Mouse (Mus musculus): ENCODE data around the gene Mtor. TPM values are rescaled to one million over a fixed set of nuclear protein-coding genes. Genes with fewer than 3 reads are reported as not detected.

The Mtor gene
- polyA plus RNA-seq, 1 experiment from 2014 or later = 28.2 TPM

DNA sequence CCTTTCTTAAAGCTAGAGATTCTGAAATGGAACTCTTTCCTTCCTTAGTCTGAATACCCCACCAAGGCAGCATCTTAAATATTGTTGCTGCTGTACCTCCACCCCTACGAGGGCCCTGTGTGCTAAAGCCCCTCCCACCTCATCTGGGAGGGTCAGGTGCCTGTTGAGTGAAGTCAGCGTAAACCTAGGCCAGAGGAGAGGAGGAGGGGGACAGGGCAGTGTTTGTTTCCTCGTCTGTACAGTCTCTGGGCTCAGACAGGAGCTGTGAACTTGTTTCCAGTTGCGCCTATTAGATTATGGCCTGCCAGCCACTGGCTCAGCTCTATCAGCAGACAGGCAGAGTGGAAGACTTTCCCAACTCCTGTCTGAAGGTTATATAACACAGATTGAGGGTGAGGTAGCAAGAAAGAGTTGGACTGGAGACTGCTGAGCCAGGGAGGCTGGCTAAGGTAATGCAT lies 52.0 kb downstream of the Mtor start, which contains the start of gene Angptl7:
Angptl7 (minus strand) TSS at position 51 of the 458 bp plus-strand sequence.
- Histone ChIP-seq H3K27ac (no peak within 1 kb of the TSS), H3K4me2 (replicated peaks) (no peak within 1 kb of the TSS), H3K36me3 (peaks cover 64% of the 10 kb centered on the region), H3K9me3 (no peaks in the 10 kb centered on the region), H3K9ac (no peak within 1 kb of the TSS), H3K4me3 (no peak within 1 kb of the TSS), H3K27me3 (replicated peaks) (no peaks in the 10 kb centered on the region), H3K4me1 (peaks cover 12% of the 10 kb centered on the region)
- no peak for ATAC-seq (ENCODE audit: low FRiP score, low read depth)
- 61% methylated on average over 4 of the region's 4 CpGs for WGBS

DNA sequence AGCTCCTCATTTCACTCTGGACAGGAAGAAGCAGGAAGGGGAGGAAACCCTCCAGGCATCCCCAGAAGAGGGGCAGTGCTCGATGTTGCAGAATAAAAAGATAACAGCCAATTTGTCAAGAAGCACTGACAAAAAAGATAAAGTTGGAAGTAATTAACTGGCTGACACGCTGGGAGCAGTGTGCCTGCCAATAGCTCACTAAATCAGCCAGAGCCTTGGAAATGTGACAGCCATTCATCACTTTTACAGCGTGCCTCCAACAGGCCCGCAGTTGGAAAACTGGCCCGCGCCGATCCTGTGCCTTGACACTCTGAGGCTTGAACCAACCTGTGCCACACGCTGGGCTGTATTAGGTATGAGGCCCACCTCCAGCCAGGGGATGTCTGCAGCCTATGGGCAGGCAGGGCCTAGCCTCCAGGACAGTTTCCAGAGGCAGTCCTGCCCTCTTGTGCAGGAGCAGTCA lies 56.1 kb downstream of the Mtor start:
- no peak overlapping the region for H3K4me3 ChIP-seq
- ATAC-seq (ENCODE audit: low FRiP score, low read depth) = peak; percentile 83
- 16% methylated on average over 8 of the region's 8 CpGs for WGBS
- peaks cover 17% of the 10 kb centered on the region for H3K4me1 ChIP-seq
- peaks cover 49% of the 10 kb centered on the region for H3K36me3 ChIP-seq
- H3K9ac ChIP-seq = no peak overlapping the region
- H3K27me3 ChIP-seq (replicated peaks) = no peaks in the 10 kb centered on the region
- H3K9me3 ChIP-seq = no peaks in the 10 kb centered on the region
- H3K27ac ChIP-seq = no peak overlapping the region
- no peak overlapping the region for H3K4me2 ChIP-seq (replicated peaks)

DNA sequence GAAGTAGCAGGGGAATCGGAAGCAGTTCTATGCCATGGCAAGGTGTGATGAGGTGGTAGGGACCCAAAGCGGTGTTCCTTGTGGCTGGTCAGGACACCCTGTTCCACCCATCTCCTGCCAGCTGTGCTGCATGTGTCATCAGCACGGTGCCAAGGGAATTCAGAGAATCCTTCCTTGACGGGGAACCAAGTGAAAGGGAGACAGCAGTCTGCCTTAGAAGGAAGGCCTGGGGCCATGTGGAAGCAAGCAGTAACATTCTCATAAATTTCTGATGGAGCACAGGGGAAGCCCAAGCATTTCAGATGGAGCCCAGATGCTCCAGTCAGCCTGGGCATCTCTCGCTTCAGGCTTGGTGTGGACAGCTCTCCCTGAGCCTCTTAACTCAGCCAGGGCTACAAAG lies 59.2 kb downstream of the Mtor start:
- Histone ChIP-seq H3K36me3 (peaks cover 46% of the 10 kb centered on the region), H3K4me1 (peaks cover 17% of the 10 kb centered on the region), H3K27me3 (replicated peaks) (no peaks in the 10 kb centered on the region), H3K9me3 (no peaks in the 10 kb centered on the region), H3K4me2 (replicated peaks) (no peak overlapping the region), H3K4me3 (no peak overlapping the region), H3K27ac (no peak overlapping the region), H3K9ac (no peak overlapping the region)
- 72% methylated on average over 5 of the region's 5 CpGs for WGBS
- ATAC-seq (ENCODE audit: low FRiP score, low read depth) = no peak

DNA sequence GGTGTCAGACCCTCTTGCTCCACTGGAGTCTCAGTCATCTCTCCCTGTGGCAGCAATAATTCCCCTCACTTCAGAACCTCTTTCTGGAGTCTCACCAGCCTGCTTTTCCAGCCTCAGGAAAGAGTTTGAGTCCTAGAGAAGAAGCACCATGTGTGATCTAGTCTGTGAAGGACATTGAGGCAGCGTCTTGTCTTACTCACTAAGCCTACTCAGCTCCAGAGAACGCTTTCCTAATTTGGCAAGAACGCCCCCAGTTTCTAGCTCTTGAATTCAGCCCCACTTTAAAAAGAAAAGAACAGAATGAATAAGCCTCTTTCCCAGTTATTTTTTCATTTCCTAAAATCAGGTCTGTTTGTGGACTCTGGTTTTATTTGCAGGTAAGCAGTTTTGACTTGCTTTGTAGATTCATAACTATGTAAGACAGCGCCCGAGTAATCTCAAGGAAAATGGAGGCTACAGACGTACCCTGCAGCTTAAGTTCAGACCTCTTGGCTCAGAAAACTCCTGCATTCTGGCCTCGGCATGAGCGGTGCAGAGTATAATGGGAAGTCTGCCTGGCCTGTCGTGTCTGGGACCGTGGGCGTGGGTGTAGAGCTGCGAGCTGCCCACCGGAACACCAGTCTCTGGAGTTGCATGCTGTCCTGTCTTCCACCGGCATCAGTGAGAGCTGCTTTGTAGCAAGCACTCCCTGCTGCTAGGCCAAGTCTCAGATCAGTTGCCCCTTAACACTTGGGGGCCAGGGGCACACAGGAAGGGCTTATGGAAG lies 59.9 kb downstream of the Mtor start:
- peaks cover 43% of the 10 kb centered on the region for H3K36me3 ChIP-seq

DNA sequence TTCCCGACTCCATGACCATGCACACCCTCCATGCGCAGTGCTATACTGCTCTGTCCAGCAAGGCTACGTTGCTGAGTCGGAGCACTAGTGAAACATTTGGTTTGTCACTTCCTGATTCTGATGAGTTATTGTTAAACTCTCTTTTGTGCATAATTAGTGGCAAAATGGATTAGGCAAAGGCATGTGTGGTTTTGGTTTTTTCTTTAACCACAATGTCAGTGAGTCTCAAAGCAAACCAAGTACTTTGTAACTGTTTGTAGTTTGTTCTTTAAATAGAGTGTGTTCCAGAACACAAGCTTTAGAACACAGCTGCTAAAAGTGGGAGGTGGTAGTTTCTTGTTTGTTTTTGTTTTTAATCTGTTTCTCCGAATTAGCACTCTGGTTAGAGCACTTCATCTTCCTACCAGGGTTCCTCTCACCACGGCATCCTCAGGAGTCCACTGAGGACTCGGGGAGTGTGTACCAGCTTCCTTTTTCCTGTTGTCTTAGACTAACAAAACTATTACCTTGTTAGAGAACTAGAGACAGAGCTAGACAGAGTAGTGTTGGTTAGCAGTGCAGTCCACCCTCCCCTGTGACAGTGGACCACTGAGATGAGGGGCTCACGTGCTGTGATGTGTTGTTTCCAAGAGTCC lies 61.2 kb downstream of the Mtor start:
- no peak overlapping the region for H3K9ac ChIP-seq
- no peaks in the 10 kb centered on the region for H3K9me3 ChIP-seq
- peaks cover 12% of the 10 kb centered on the region for H3K4me1 ChIP-seq
- H3K4me2 ChIP-seq (replicated peaks) = no peak overlapping the region
- 95% methylated on average over 8 of the region's 8 CpGs for WGBS
- H3K4me3 ChIP-seq = no peak overlapping the region
- peaks cover 42% of the 10 kb centered on the region for H3K36me3 ChIP-seq
- no peak for ATAC-seq (ENCODE audit: low FRiP score, low read depth)
- no peaks in the 10 kb centered on the region for H3K27me3 ChIP-seq (replicated peaks)
- H3K27ac ChIP-seq = no peak overlapping the region

More for the DNA sequence above, 59.9 kb downstream of the Mtor start:
- no peaks in the 10 kb centered on the region for H3K9me3 ChIP-seq
- H3K27me3 ChIP-seq (replicated peaks) = no peaks in the 10 kb centered on the region
- ATAC-seq (ENCODE audit: low FRiP score, low read depth) = no peak
- H3K4me2 ChIP-seq (replicated peaks) = no peak overlapping the region
- H3K27ac ChIP-seq = no peak overlapping the region
- no peak overlapping the region for H3K4me3 ChIP-seq
- H3K9ac ChIP-seq = no peak overlapping the region
- peaks cover 21% of the 10 kb centered on the region for H3K4me1 ChIP-seq
- WGBS = 97% methylated on average over 14 of the region's 14 CpGs

DNA sequence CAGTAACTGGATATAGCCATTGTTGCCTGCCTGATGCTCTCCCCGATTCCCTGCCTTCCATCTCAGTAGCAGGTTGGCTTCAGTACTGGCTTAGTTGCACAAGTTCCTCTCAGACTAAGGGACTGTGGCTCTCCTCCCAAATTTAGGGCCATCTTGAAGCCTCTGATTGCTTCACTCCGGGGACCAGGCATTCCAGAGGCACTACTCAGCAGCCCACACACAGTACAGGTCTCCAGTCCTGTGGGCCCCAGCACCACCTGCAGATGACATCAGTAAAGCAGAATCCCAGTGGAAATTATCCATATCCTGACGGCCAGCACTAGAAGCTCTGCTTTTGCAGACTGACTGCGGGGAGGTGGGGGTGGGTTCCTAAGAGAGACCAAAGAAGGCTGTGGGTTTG lies 62.3 kb downstream of the Mtor start:
- no peak overlapping the region for H3K4me2 ChIP-seq (replicated peaks)
- no peak overlapping the region for H3K27ac ChIP-seq
- H3K27me3 ChIP-seq (replicated peaks) = no peaks in the 10 kb centered on the region
- 80% methylated on average over 4 of the region's 4 CpGs for WGBS
- no peak overlapping the region for H3K4me3 ChIP-seq
- H3K36me3 ChIP-seq = peaks cover 53% of the 10 kb centered on the region
- no peak for ATAC-seq (ENCODE audit: low FRiP score, low read depth)
- no peak overlapping the region for H3K9ac ChIP-seq
- H3K4me1 ChIP-seq = 0 out of 2 replicates have a peak, but pooled peaks cover 9% of the 10 kb centered on the region
- no peaks in the 10 kb centered on the region for H3K9me3 ChIP-seq

DNA sequence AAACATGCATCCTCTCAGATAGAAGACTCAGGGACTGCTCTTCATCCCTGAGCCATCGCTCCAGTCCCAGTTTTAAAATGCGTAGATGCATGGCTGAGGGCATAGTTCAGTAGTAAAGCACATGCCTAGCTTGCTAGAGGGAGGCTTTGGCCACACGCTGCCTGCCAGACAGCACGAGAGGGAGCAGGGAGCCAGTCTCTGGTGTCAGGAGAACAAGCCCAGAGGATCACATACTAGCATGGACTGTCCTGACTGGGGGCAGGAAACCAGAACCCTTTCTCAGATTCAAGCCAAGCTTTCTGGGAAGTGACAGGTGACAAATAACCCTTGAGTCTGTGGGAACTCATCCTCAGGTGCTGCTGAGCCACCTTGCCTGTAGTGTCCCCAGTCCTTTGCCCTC lies 62.9 kb downstream of the Mtor start:
- no peak overlapping the region for H3K4me3 ChIP-seq
- no peak overlapping the region for H3K9ac ChIP-seq
- 0 out of 2 replicates have a peak, but pooled peaks cover 9% of the 10 kb centered on the region for H3K4me1 ChIP-seq
- no peaks in the 10 kb centered on the region for H3K9me3 ChIP-seq
- WGBS = 96% methylated on average over 4 of the region's 4 CpGs
- no peak overlapping the region for H3K4me2 ChIP-seq (replicated peaks)
- H3K27ac ChIP-seq = no peak overlapping the region
- H3K27me3 ChIP-seq (replicated peaks) = no peaks in the 10 kb centered on the region
- ATAC-seq (ENCODE audit: low FRiP score, low read depth) = no peak
- peaks cover 52% of the 10 kb centered on the region for H3K36me3 ChIP-seq

DNA sequence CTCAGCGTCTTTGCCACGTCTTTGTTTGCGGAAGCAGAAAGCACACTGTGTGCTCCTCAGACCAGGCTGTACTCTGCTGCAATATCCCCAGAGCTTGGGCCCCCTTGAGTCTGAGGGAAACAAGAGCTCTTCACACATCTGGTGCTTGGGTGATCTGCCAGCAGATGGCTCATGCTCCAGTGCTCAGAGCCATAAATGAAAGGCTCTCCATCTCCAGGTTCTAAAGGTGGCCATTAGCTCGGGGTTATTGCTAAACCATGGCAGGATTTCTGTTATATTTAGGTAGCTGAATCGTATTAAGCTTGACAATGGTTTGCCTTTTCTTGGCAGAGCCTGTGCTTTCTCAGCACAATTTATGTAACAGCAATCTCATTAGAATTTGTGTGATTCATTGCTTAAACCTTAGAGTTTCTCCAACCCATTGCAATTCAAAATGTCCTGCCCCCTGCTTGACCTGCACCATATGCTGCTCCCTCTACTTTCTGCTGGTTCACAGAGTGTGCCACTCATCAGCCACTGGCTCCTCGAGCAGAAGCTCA lies 64.7 kb downstream of the Mtor start:
- peak overlapping the region; percentile 6; the same call in 1 of the 2 replicates for H3K27ac ChIP-seq
- no peak overlapping the region for H3K9ac ChIP-seq
- 0 out of 2 replicates have a peak, but pooled peaks cover 4% of the 10 kb centered on the region for H3K4me1 ChIP-seq
- no peaks in the 10 kb centered on the region for H3K9me3 ChIP-seq
- peaks cover 68% of the 10 kb centered on the region for H3K36me3 ChIP-seq
- ATAC-seq (ENCODE audit: low FRiP score, low read depth) = no peak; the same call in 1 of the 2 replicates
- no peaks in the 10 kb centered on the region for H3K27me3 ChIP-seq (replicated peaks)
- no peak overlapping the region for H3K4me3 ChIP-seq
- no peak overlapping the region for H3K4me2 ChIP-seq (replicated peaks)
- WGBS = 65% methylated on average over 6 of the region's 6 CpGs

DNA sequence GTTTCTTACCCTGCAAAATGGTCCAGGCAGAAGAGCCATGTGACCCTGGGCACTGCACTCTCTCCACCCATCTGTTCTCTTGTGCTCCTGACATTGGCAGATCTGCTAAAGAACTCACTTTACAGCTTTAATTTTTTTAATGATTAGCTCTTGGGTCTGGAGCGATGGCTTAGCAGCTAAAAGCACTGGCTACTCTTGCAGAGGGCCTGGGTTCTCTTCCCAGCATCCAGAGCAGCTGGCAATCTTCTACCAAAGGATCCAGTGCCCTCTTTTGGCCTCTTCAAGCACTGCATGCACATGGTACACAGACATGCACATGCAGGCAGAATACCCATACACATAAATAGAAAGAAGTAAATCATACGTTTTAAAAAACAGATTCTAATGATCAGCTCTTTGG lies 66.9 kb downstream of the Mtor start:
- Histone ChIP-seq H3K4me2 (replicated peaks) (no peak overlapping the region), H3K9me3 (no peaks in the 10 kb centered on the region), H3K27ac (no peak overlapping the region), H3K36me3 (peaks cover 75% of the 10 kb centered on the region), H3K27me3 (replicated peaks) (no peaks in the 10 kb centered on the region), H3K4me1 (0 out of 2 replicates have a peak, but pooled peaks cover 4% of the 10 kb centered on the region), H3K4me3 (no peak overlapping the region), H3K9ac (no peak overlapping the region)
- no peak for ATAC-seq (ENCODE audit: low FRiP score, low read depth)
- 89% methylated on average over 2 of the region's 2 CpGs for WGBS

DNA sequence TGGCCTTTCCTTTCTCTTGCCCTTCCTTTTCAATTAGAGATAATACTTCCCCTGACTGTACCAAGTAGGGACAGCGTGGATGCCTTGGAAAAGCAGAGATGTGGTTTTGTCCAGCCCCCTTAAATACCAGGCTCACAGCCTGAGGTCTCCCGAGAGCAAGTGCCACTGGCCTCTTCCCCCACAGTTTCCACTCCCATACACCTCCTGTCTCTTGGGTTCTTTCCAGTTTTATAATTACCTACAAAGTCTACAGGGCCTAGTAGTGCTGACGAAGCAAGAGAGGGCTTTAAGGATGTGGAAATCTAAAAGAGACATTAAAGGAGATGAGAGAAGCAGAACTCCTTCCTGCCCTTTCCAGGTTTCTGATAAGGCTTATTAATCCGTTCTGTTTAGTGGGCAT lies 69.4 kb downstream of the Mtor start:
- peaks cover 76% of the 10 kb centered on the region for H3K36me3 ChIP-seq
- WGBS = 63% methylated on average over 4 of the region's 4 CpGs
- H3K27me3 ChIP-seq (replicated peaks) = no peaks in the 10 kb centered on the region
- H3K9ac ChIP-seq = no peak overlapping the region
- no peak for ATAC-seq (ENCODE audit: low FRiP score, low read depth)
- no peak overlapping the region for H3K4me3 ChIP-seq
- H3K4me2 ChIP-seq (replicated peaks) = no peak overlapping the region
- no peak overlapping the region for H3K27ac ChIP-seq
- 0 out of 2 replicates have a peak, but pooled peaks cover 2% of the 10 kb centered on the region for H3K4me1 ChIP-seq
- H3K9me3 ChIP-seq = no peaks in the 10 kb centered on the region

DNA sequence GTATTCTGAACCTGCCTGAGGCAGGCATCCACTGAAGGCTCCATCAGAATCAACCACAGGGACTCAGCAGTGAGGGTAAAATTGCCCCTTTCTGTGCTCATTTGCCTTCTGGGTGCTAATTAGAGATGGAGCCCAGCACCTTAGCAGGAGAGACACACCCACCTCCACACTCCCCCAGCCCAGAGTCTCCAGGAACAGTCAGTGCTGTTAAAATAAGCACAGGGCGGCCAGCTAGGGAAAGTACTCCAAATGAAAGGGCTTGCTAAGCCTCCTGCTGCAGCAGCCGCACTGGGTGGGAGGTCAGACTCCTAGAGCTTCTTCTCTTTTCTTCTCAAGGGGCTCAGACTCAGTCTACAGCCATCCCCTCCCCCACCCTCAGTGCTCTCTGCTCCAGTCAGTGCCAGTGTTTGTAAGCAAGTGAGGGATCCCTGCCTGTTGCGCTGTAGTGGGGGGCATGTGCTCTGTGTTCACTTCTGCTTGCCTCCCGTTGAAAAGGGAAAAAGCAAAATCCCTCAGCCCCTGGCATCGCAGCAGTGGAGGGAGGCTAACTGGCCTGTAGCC lies 69.9 kb downstream of the Mtor start:
- H3K4me1 ChIP-seq = no peaks in the 10 kb centered on the region
- 31% methylated on average over 5 of the region's 5 CpGs for WGBS
- no peak overlapping the region for H3K4me3 ChIP-seq
- H3K9me3 ChIP-seq = no peaks in the 10 kb centered on the region
- no peak overlapping the region for H3K27ac ChIP-seq
- no peaks in the 10 kb centered on the region for H3K27me3 ChIP-seq (replicated peaks)
- no peak overlapping the region for H3K4me2 ChIP-seq (replicated peaks)
- no peak overlapping the region for H3K9ac ChIP-seq
- ATAC-seq (ENCODE audit: low FRiP score, low read depth) = no peak
- H3K36me3 ChIP-seq = peaks cover 79% of the 10 kb centered on the region

DNA sequence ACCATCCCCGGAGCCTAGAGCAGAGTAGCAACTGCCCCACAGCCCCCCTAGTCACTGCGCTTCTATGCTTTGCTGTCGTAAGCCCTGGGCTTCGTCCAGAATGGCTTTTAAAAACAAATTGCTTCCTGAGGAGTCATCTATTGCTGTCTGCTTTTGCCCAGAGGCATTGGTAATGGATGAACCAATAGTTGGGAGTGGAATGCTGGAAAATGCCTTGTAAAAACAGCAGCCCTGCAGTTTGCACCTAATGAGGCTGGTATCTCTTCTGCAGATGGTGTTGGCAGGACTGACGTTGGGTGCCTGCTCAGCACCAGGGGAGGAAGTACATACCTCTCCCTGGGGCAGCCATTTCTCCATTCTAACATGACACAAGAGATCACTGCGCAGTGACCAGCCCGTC lies 75.1 kb downstream of the Mtor start:
- Histone ChIP-seq H3K4me2 (replicated peaks) (no peak overlapping the region), H3K4me3 (no peak overlapping the region), H3K9me3 (no peaks in the 10 kb centered on the region), H3K27me3 (replicated peaks) (no peaks in the 10 kb centered on the region), H3K9ac (no peak overlapping the region), H3K4me1 (no peaks in the 10 kb centered on the region), H3K27ac (no peak overlapping the region), H3K36me3 (peaks cover 85% of the 10 kb centered on the region)
- no peak for ATAC-seq (ENCODE audit: low FRiP score, low read depth)
- 71% methylated on average over 7 of the region's 7 CpGs for WGBS
